Mouse (Mus musculus): Measurements from ENCODE around the gene Dbf4. TPM values are rescaled to one million over a fixed set of nuclear protein-coding genes. Genes with fewer than 3 reads are reported as not detected.

Gene Dbf4
- polyA plus RNA-seq, 1 experiment from 2014 or later, result 10.6 TPM

DNA sequence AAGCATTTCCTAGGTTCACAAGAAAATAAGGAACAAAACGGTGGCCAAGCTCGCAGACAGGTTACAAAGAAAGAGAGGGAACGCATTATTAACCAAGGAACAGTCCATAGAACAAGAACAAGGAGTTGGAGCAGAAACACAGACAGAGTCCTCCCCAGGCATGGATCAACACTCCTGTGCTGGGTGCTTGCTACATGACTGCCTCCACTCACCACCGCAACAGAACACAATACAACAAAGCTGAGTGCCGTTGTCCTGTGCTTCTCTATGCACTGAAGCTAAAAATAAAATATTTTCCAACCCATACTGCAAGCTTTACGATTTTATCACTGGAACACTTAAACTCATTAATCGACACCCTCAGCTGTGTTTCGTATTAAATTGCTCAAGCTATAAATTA lies 64.8 kb downstream of the Dbf4 start:
- Histone ChIP-seq H3K4me3 (ENCODE audit: low read depth, low read length) (no peak overlapping the region), H3K36me3 (ENCODE audit: control insufficient read depth, insufficient read depth, low read length) (no peaks in the 10 kb centered on the region), H3K4me2 (replicated peaks; ENCODE audit: low read depth) (no peak overlapping the region), H3K9ac (ENCODE audit: low read length) (no peak overlapping the region), H3K27ac (replicated peaks) (no peak overlapping the region), H3K27me3 (ENCODE audit: control insufficient read depth, insufficient read depth, low read length) (no peaks in the 10 kb centered on the region), H3K4me1 (replicated peaks; ENCODE audit: control insufficient read depth, insufficient read depth) (no peaks in the 10 kb centered on the region), H3K9me3 (ENCODE audit: control insufficient read depth, low read length) (no peaks in the 10 kb centered on the region)
- ATAC-seq (ENCODE audit: low FRiP score, low TSS enrichment), result no peak
- no peak for DNase-seq (ENCODE audit: low spot score)
- TF ChIP-seq CTCF (IDR thresholded peaks at IDR 0.05; ENCODE audit: low read depth), result no peak
- 59% methylated on average over 8 of the region's 8 CpGs for whole genome bisulfite sequencing

DNA sequence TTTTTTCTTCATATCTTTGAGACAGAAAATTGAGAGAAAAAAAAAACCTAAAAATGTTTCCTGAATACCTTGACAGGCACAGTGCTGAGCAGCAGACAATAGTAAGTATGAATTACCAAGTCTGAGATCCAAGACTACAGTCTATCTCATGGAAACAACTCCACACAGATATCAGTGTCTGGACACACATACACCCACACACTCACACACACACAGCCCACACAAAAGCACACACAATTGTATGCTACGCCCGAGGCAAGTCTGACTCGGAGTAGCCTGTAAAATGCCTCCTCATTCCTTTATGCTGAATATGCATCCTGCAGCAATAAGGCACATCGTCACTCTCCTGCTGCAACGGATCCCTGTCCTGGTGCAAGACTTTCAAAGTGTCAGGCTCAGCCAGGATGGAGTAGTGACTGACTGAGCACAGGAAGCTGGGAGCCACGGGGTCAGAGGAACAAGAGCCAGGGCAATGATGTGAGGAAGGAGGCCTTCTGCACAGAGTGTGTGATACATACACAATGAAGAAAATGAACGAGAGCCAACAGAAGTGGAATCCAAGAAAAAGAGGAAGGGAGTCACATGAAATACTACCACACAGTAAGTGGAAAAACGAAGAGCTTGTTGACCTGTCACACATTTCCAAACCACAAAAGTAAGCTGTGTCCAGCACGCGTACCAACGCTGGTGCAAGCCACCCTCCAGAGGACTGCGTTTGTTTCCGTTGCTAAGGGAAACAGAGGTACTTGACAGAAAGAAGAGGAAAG lies 65.4 kb downstream of the Dbf4 start:
- Histone ChIP-seq H3K4me1 (replicated peaks; ENCODE audit: control insufficient read depth, insufficient read depth) (no peaks in the 10 kb centered on the region), H3K9me3 (ENCODE audit: control insufficient read depth, low read length) (no peaks in the 10 kb centered on the region), H3K36me3 (ENCODE audit: control insufficient read depth, insufficient read depth, low read length) (no peaks in the 10 kb centered on the region), H3K4me3 (ENCODE audit: low read depth, low read length) (no peak overlapping the region), H3K27me3 (ENCODE audit: control insufficient read depth, insufficient read depth, low read length) (no peaks in the 10 kb centered on the region), H3K4me2 (replicated peaks; ENCODE audit: low read depth) (no peak overlapping the region), H3K27ac (replicated peaks) (no peak overlapping the region), H3K9ac (ENCODE audit: low read length) (no peak overlapping the region)
- DNase-seq (ENCODE audit: low spot score) (no peak), ATAC-seq (ENCODE audit: low FRiP score, low TSS enrichment) (no peak)
- TF ChIP-seq CTCF (IDR thresholded peaks at IDR 0.05; ENCODE audit: low read depth) (no peak), EP300 (optimal IDR thresholded peaks at IDR 0.05) (no peak)
- 31% methylated on average over 13 of the region's 13 CpGs for whole genome bisulfite sequencing

- no peak overlapping the region for H3K27ac ChIP-seq (replicated peaks)
- no peaks in the 10 kb centered on the region for H3K36me3 ChIP-seq (ENCODE audit: control insufficient read depth, insufficient read depth, low read length)
- H3K4me2 ChIP-seq (replicated peaks; ENCODE audit: low read depth), result no peak overlapping the region
- H3K27me3 ChIP-seq (ENCODE audit: control insufficient read depth, insufficient read depth, low read length), result no peaks in the 10 kb centered on the region
- TF ChIP-seq EP300 (optimal IDR thresholded peaks at IDR 0.05) (no peak), CTCF (IDR thresholded peaks at IDR 0.05; ENCODE audit: low read depth) (no peak)
- 36% methylated on average over 2 of the region's 2 CpGs for WGBS
- DNase-seq (ENCODE audit: low spot score), result no peak
- ATAC-seq (ENCODE audit: low FRiP score, low TSS enrichment), result no peak
- H3K9me3 ChIP-seq (ENCODE audit: control insufficient read depth, low read length), result no peaks in the 10 kb centered on the region
- H3K9ac ChIP-seq (ENCODE audit: low read length), result no peak overlapping the region
- H3K4me1 ChIP-seq (replicated peaks; ENCODE audit: control insufficient read depth, insufficient read depth), result no peaks in the 10 kb centered on the region
- H3K4me3 ChIP-seq (ENCODE audit: low read depth, low read length), result no peak overlapping the region
These were observed 66.2 kb downstream of the Dbf4 start for GRCm38 (mm10) chr5:8356326-8356725.

GRCm38 (mm10) chr5:8349557-8349956 lies 73.0 kb downstream of the Dbf4 start:
- no peak for TF ChIP-seq CTCF (IDR thresholded peaks at IDR 0.05; ENCODE audit: low read depth)
- no peak for TF ChIP-seq EP300 (optimal IDR thresholded peaks at IDR 0.05)
- ATAC-seq (ENCODE audit: low FRiP score, low TSS enrichment) (no peak), DNase-seq (ENCODE audit: low spot score) (no peak)
- 62% methylated on average over 10 of the region's 10 CpGs for WGBS
- Histone ChIP-seq H3K4me3 (ENCODE audit: low read depth, low read length) (no peak overlapping the region), H3K4me2 (replicated peaks; ENCODE audit: low read depth) (no peak overlapping the region), H3K27ac (replicated peaks) (no peak overlapping the region), H3K27me3 (ENCODE audit: control insufficient read depth, insufficient read depth, low read length) (no peaks in the 10 kb centered on the region), H3K36me3 (ENCODE audit: control insufficient read depth, insufficient read depth, low read length) (no peaks in the 10 kb centered on the region), H3K9ac (ENCODE audit: low read length) (no peak overlapping the region), H3K9me3 (ENCODE audit: control insufficient read depth, low read length) (no peaks in the 10 kb centered on the region), H3K4me1 (replicated peaks; ENCODE audit: control insufficient read depth, insufficient read depth) (no peaks in the 10 kb centered on the region)

Other genes starting within 250 kb of the Dbf4 start
- gene Adam22, start 54.6 kb downstream of the Dbf4 start, polyA plus RNA-seq (2015; fragmentation: Nextera tagmentation; extraction: Ambion mirVana), result 2.5 and 2.6 TPM in 2 replicates
- 6.5 and 7.1 TPM in 2 replicates for gene Slc25a40, start 134 bp upstream of the Dbf4 start, polyA plus RNA-seq (2015; fragmentation: Nextera tagmentation; extraction: Ambion mirVana)
- gene Rundc3b, start 200.2 kb upstream of the Dbf4 start, polyA plus RNA-seq (2015; fragmentation: Nextera tagmentation; extraction: Ambion mirVana), result 0.93 TPM in 2 replicates
- 0.85 and 1.8 TPM in 2 replicates for gene Abcb1a, start 237.4 kb upstream of the Dbf4 start, polyA plus RNA-seq (2015; fragmentation: Nextera tagmentation; extraction: Ambion mirVana)